Mouse (Mus musculus): ENCODE measurements around the gene Camk2d. TPM values are rescaled to one million over a fixed set of nuclear protein-coding genes. Genes with fewer than 3 reads are reported as not detected.

The Camk2d gene
- polyA plus RNA-seq, 2 experiments from 2014 or later: 62.2 to 75.6 TPM

DNA sequence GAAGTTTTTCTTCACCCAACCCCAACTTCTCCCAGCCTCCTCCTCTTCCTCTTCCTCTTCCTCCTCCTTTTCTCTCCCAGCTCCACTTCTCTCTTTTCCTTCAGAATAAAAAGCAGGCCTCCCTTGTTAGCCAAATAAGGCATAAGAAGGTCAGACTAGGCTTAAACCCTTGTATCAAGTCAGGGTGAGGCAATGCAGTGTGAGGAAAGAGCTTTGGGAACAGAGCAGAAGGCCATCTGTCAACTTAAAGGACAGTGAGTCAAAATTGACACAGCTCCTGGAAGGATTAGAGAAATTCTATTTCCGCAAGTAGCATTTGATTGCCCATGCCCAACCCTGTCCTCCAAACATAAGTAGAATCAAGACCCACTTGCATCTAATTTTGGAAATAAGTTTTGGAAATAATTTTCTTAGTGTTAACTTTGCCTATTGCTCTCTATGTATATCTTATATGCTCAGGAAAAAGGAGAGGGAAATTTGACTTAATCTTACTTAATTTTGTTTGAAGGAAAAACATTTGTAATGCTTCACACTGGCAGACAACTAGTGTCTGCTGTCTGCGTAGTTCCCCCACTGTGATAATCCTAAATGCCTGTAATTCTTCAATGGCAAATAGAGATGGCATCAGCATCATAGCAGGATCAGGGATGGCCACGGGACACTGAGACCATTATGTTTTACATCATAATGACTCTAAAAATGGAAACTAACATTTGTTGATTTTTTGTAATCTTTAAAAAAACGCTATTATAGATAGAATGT, 16.8 kb downstream of the Camk2d start:
- no peak for ATAC-seq

GRCm38 (mm10) chr3:126613510-126614128, 17.5 kb downstream of the Camk2d start:
- ATAC-seq: no peak

GRCm38 (mm10) chr3:126615306-126615705, 19.2 kb downstream of the Camk2d start:
- ATAC-seq: no peak

- no peak for ATAC-seq
Observed at GRCm38 (mm10) chr3:126620152-126620551, 24.1 kb downstream of the Camk2d start.

DNA sequence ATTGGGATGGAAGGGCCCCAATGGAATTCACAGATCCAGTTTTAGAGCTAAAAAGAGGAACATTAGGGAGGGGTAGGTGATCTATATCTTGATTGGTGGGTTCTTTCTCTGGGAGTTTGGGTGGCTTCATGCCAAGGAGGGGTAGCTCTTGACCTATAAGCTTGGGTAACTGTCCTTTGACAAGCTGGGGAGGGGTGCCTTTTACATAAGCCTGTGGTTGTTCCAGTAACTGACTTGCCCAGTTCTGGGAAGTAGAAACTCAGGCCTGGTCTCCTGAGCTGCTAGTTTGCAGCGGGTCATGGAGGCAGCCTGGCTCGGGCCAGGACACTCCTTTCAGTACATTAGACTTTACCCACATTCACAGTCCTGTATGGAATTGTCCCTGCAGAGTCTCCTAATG, 26.4 kb downstream of the Camk2d start:
- no peak for ATAC-seq

- no peak for ATAC-seq
Observed at GRCm38 (mm10) chr3:126624994-126625763, 29.1 kb downstream of the Camk2d start.

DNA sequence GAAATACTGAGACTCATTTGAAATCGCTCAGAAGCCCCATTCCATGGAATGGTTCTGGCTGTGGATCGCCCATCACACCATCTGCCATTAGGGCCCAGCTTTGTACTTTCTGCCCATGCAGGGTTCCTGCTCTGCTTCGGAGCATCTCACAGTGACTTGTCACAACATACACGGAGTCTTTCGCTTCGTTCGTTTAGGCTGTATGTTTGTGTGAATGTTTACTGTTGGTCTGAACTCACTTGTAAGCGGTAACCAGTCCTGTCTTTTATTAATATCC, 29.6 kb downstream of the Camk2d start:
- no peak for ATAC-seq

DNA sequence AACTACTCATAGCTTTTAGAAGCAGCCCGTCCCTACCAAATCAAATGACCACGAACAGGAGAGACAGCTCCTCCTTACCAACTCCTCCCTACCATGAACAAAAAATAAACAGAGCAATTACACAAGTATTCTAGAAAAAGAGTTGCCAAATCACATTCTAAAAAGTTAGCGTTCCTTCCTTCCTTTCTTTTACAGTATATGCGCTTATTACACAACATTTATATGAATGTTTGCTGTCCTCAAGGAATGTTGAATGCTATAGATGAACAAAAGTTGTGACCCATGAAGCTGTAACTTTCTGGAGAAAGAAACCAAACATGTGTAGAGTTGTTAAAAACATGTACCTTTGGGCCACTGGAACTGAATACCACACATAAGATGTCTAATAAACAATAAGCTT, 31.9 kb downstream of the Camk2d start:
- ATAC-seq: no peak

DNA sequence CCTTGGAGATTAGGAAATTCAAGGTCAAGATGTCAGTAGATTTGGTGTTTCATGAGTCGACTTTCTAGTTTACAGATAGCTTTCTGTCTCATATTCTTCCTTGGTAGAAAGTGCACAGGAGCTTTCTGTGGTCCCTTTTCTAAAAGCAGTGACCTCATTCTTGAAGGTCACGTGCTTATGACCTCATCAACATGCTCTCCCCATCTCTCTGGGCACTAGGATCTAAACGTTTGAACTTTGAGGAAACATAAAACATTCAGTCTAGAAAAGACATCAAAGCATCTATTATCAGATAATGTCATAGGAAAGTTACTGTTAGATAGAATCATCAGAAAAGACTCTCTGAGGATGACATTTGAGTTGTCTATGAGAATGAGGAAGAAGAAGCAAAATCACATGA, 32.3 kb downstream of the Camk2d start:
- ATAC-seq: peak; percentile 87

GRCm38 (mm10) chr3:126629040-126629439, 32.9 kb downstream of the Camk2d start:
- peak; percentile 1 for ATAC-seq

- ATAC-seq: peak; percentile 52
Observed at GRCm38 (mm10) chr3:126630111-126630869, 34.2 kb downstream of the Camk2d start.

DNA sequence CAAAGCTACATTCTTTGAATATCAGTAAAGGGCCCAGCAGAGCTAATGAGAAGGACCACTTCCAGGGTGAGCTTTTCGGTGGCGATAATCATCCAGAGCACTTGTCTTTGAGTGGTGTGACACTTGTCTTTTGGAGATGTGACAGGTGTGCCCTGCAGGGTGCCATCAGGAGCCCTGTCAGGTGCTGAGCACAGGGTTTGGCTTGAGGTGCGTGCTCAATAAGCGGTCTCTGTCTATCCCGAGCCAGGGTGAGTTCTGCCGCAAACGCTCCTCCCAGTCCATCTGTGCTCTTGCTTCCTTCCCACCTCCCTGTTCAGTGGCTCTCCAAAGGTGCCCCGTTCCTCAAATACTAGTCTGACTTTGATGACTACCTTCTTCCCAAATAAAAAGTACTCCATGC, 35.5 kb downstream of the Camk2d start:
- ATAC-seq: no peak

DNA sequence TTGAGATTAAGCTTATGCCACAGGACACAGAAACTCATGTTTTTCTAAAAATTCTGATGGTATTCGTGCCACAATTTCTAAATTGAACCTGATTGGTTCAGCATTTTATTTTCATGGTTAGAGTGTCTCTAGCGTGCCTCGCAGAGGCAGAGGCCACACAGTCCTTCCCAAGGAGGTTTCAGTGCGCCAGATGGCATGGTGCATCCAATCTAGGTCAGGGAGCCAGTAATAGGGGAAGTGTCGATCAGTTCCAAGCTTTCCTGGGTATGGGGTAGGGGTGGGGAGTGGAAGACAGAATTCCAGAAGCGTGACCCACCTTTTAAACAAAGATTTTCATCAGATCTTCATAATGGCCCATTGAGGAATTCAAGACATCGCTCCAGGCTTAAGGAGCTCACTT, 36.5 kb downstream of the Camk2d start:
- ATAC-seq: no peak

DNA sequence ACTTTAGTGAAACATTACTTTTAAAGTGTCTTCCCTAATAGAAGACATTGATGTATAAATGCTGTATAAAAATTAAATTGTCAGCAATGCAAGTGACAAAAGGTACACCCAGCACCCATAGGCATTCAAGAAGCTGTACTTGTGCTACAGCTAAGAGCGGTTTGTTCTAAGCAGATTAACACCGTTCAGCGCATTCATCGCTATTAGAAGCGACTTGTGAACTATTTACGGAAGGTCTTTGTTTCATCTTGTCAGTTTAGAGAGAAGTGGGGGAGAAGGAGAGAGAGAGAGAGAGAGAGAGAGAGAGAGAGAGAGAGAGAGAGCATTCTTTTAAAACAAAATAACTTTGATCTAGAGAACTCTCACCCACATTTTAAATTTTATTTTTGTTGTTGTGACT, 38.1 kb downstream of the Camk2d start:
- no peak for ATAC-seq

GRCm38 (mm10) chr3:126638259-126638658, 42.2 kb downstream of the Camk2d start:
- no peak for ATAC-seq

GRCm38 (mm10) chr3:126639098-126639513, 43.0 kb downstream of the Camk2d start:
- no peak for ATAC-seq

DNA sequence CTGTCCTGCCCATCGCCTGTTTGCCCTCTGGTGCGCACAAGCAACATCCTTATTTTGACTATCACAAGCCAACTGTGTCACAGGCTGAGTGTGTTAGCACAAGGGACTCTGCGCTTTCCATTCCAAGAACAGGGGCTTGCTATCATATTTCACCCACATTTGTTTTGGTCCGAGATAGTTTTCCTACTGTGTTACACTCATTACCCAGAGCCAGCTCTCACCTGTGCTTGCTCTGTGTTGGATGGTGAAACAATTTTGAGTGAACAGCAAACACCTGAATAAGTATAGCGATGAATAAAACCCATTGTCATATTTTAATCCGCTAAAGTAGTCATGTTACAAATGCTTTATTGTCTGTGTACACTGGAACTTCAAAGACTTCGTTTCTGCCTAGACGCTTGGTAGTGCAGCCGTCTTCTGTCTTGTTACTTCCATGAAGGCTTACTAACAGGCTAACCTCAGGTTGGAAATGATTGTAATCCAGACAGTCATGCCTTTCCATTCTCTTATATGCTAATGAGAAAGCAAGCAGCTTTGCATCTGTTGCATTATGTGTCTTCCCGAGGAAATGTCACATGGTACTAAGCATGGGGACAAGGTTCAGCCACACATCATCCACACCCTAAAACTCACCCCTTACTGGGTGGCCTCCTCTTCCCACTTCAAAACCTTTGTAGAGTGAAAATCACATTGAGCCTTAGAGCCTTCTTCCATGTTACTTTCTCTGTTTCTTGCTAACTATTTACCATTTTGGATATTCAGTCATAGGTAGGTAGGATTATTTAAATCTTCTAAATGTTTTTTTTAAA, 44.5 kb downstream of the Camk2d start:
- no peak for ATAC-seq

DNA sequence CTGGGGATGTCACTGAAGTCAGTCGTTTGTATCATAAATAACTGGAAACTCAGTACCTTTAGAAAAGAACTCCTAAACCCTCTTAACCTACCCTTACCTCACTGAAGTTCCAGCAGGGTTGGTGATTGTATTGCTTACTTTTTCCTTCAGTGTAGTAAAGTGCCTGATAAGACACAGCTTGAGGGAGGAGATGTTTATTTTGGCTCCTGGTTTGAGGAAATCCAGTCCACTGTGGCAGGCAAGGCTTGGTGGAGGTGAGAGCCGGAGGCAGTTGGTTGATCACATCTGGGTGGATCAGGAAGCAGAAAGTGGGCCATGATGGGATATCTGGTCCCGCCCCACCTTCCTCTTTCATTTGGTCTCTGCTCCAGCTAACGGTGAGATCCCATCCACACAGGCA, 45.3 kb downstream of the Camk2d start:
- ATAC-seq: no peak

- ATAC-seq: no peak
Observed at GRCm38 (mm10) chr3:126643071-126644010, 47.2 kb downstream of the Camk2d start.

DNA sequence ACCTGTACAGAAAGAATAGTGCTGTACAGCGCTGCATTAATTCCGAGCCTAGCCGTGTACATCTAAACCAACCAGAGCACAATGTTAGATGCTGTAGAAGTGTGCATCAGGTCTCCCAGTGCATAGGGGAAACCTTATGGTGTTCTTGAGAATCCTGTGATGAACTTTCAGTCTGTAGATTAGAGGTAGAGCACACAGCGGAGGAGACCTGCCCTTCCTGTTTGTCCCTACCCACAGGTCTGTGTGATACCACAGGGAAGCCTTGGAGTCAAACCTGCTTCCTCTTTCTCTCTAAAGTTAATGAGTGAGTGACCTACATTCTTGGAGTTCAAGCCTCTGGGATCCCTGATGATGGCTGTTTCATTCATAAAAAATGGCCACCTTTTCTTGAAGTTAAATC, 54.2 kb downstream of the Camk2d start:
- ATAC-seq: peak; percentile 68

DNA sequence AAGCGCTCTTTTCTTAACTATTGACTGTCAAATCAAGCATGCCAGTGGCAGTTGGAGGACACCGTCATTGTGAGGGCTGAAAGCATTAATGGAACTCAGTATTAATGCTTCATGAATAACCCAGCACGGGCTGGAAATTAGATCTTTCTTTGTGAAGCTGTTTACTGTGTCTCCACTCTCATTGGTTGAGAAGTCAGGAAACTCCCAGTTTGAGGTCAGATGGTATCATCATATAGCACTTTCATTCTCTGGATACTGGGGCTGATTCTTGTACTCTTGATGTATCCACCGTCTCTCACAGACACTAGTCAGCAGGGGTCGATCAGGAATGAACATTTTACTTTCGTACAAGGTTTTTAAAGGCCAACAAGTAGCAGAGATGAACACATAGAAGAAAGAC, 54.6 kb downstream of the Camk2d start:
- ATAC-seq: peak; percentile 86
